Mouse (Mus musculus): Measurements from ENCODE around the gene Mfsd2b.

The Mfsd2b gene

GRCm38 (mm10) chr12:4873531-4873930, 628 bp downstream of the Mfsd2b start:
- no peak for DNase-seq (ENCODE audit: low spot score)

GRCm38 (mm10) chr12:4872983-4873477, 1.1 kb downstream of the Mfsd2b start:
- DNase-seq (ENCODE audit: low spot score): no peak

- no peak for DNase-seq (ENCODE audit: low spot score)
Observed at GRCm38 (mm10) chr12:4872273-4872672, 1.9 kb downstream of the Mfsd2b start.

GRCm38 (mm10) chr12:4871260-4871659, 2.9 kb downstream of the Mfsd2b start:
- no peak for DNase-seq (ENCODE audit: low spot score)

- no peak for DNase-seq (ENCODE audit: low spot score)
Observed at GRCm38 (mm10) chr12:4868924-4869323, 5.2 kb downstream of the Mfsd2b start.

GRCm38 (mm10) chr12:4864338-4864690, 9.8 kb downstream of the Mfsd2b start:
- DNase-seq (ENCODE audit: low spot score): no peak

- peak; percentile 53 for DNase-seq (ENCODE audit: low spot score)
Observed at GRCm38 (mm10) chr12:4863654-4864337, 10.4 kb downstream of the Mfsd2b start.

GRCm38 (mm10) chr12:4862672-4863071, 11.5 kb downstream of the Mfsd2b start:
- DNase-seq (ENCODE audit: low spot score): no peak

GRCm38 (mm10) chr12:4859241-4859914, 14.8 kb downstream of the Mfsd2b start:
- no peak for DNase-seq (ENCODE audit: low spot score)

- no peak for DNase-seq (ENCODE audit: low spot score)
Observed at GRCm38 (mm10) chr12:4856834-4857233, 17.3 kb downstream of the Mfsd2b start.

- no peak for DNase-seq (ENCODE audit: low spot score)
Observed at GRCm38 (mm10) chr12:4856160-4856559, 18.0 kb downstream of the Mfsd2b start.

- DNase-seq (ENCODE audit: low spot score): peak; percentile 10
Observed at GRCm38 (mm10) chr12:4843741-4844140, 30.4 kb downstream of the Mfsd2b start.

GRCm38 (mm10) chr12:4842890-4843597, 31.1 kb downstream of the Mfsd2b start, which contains the start of gene Wdcp:
Wdcp (plus strand) TSS chr12:4843303.
- DNase-seq (ENCODE audit: low spot score): peak; percentile 95

GRCm38 (mm10) chr12:4842456-4842855, 31.7 kb downstream of the Mfsd2b start:
- DNase-seq (ENCODE audit: low spot score): no peak

- DNase-seq (ENCODE audit: low spot score): peak; percentile 31
Observed at GRCm38 (mm10) chr12:4841392-4841887, 32.7 kb downstream of the Mfsd2b start, which contains the start of gene Fkbp1b. Fkbp1b (minus strand) TSS chr12:4841591.

GRCm38 (mm10) chr12:4840741-4841140, 33.4 kb downstream of the Mfsd2b start:
- DNase-seq (ENCODE audit: low spot score): peak; percentile 12

- peak; percentile 11 for DNase-seq (ENCODE audit: low spot score)
Observed at GRCm38 (mm10) chr12:4840010-4840409, 34.1 kb downstream of the Mfsd2b start.

- no peak for DNase-seq (ENCODE audit: low spot score)
Observed at GRCm38 (mm10) chr12:4836959-4837358, 37.2 kb downstream of the Mfsd2b start.

- DNase-seq (ENCODE audit: low spot score): no peak
Observed at GRCm38 (mm10) chr12:4827256-4827655, 46.9 kb downstream of the Mfsd2b start.

GRCm38 (mm10) chr12:4817361-4818101, 56.6 kb downstream of the Mfsd2b start, which contains the start of gene Sf3b6:
Sf3b6 (plus strand) TSS chr12:4817544.
- peak; percentile 98 for DNase-seq (ENCODE audit: low spot score)

GRCm38 (mm10) chr12:4816680-4817360, 57.3 kb downstream of the Mfsd2b start:
- no peak for DNase-seq (ENCODE audit: low spot score)

Measured in lung, postnatal 25 days (tissue).